Mouse (Mus musculus): ENCODE measurements around the gene Mbnl1.

DNA sequence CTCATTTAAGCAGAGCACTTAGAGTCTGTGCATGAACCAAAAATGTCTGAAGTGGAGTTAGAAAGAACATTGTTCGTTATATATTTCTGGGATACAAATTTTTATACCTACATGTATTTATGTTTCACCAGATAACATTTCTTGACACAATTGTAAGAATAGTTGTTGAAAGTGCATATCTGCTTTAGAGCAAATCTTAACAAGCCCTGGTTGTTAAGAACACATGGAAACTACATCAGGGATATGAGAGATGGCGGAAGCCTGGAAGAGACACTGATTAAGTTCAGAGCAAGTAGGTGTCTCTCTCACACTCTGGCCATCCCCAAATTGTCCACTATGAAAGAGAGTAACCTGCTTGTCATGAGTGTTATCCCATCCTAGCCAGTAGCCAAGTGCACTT is 2.4 kb downstream of the Mbnl1 start:
- TF ChIP-seq EP300 (IDR thresholded peaks at IDR 0.05; ENCODE audit: low read depth) (no peak), CTCF (IDR thresholded peaks at IDR 0.05; ENCODE audit: low read depth) (no peak)

Measured in heart, postnatal 0 days (tissue).